Mouse (Mus musculus) Muller cell, postnatal 12 days (primary cell): ENCODE results near the gene Hephl1.

Experiments used
- DNase-seq: peaks from one replicate; pipeline ENCODE4 v3.0.0-alpha.2; 2015; ENCODE audit errors: inconsistent ontology term

The Hephl1 gene

DNA sequence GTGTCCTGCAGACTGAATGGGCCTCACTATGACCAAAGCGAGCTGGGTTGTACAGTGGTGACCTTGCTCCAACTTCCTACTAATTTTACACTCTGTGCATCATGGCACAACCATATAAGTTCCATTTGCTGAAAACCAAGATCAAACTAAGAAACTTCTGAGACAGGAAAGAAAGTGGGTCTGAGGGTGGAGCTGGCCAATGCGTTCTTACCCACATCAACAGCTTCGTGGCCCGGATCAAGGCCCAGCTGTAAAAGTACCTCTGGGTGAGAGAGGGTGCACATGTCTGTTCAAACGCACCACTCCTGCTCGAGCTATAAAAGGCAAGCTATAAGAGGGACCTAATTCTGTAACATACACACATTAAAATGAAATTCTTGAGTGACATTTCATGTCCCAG is 51.9 kb downstream of the Hephl1 start:
- DNase-seq: no peak

- DNase-seq: no peak
These were observed 66.2 kb downstream of the Hephl1 start for GRCm38 (mm10) chr9:15045740-15046139.

DNA sequence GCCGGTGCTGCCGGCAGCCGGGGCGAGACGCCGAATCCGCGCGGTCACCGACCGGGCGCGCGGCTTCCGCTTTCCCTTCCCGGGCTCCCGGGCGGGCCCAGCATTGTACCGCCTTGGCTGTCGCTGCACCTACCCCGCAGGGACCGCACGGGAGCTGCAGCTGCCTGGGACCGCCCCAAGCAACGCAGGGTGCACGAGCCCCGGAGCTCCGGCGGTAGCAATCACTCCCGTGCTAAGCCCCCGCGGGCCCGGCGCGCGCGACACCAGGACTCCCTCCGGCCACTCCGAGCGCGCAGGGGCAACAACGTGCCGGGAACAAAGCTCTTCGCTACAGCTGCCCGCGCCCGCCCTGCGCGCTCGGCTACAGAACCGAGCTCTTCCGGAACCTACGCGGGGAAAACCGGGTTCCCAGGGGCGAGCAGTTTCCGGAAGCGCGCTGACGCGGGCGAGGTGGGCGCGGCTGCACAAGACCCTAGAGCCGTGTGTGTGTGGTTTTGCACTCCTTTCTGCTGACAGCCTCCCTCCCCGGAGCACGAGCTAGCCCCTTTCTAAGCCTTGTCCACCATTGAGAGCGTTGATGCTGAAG is 66.7 kb downstream of the Hephl1 start, which contains the start of gene Panx1:
Gene Panx1, minus strand, starts transcription at position 395 of the 586 bp plus-strand sequence.
- DNase-seq: peak; percentile 77

DNA sequence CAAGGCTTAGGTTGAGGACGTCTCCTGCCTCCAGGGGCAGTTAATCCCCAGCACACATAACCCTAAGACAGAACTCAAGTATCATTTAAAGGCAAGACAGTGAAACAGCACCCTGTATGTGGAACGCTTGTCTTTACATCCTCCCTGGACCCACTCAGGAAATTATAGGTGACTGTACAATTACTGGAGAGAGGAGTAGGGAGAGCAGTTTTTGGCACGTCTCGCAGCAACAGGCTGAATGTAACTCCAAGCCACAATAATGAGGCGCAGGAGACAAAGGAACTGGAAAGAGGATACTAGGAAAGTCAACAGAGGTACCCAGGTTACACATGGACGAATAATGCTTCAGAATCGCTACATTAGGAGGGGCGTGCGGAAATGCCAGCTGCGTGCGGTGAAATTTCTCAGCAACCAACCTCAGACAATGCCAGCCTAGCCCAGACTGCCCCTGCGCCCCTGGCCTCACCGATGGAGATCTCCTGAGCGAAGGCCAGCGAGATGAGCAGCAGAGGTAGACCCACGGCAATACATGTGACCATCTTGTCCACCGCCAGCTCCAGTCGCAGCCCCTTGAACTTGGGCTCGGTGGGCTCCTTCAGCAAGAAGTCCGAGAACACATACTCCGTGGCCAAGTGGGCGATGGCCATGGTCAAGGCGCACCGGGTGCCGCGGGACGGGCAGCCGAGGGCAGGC is 67.4 kb downstream of the Hephl1 start:
- DNase-seq: peak; percentile 29

DNA sequence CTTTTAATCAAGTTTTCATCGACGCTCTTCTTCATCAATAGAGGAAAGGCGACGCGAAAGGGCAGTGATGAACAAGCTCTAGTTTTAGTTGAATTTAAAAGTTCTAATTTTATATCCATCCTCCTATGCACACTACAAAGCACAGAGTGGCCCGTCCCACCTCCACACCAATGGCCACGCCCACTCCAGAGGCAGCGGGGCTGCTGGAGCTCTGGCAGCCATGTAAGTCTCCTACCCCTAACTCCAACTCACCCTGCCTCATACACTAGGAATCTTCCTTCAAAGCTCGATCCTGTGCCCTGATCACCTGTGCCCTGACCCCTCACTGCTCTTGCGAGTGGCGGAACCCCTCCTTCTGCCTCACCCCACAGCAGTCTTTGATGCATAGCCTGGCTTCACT is 70.4 kb downstream of the Hephl1 start:
- no peak for DNase-seq

GRCm38 (mm10) chr9:15039848-15040247 is 72.1 kb downstream of the Hephl1 start:
- DNase-seq: no peak

DNA sequence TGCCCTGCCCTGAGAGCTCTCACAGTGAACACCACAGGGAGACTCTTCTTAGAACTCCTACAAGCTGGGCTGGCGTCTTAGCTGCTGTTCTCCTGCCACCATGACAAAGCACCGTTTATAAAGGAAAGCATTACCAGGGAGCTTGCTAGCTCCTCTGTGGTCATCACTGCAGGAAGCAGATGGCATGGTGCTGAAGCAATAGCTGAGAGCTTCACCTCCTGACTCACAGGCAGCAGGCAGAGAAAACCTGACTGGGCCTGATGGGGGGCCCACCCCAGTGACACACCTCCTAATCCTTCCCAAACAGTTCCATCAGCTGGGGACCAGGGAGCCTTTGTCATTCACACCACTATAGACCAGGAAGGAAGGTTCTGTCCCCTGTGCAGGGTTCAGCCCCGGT is 74.2 kb downstream of the Hephl1 start:
- peak; percentile 15 for DNase-seq

DNA sequence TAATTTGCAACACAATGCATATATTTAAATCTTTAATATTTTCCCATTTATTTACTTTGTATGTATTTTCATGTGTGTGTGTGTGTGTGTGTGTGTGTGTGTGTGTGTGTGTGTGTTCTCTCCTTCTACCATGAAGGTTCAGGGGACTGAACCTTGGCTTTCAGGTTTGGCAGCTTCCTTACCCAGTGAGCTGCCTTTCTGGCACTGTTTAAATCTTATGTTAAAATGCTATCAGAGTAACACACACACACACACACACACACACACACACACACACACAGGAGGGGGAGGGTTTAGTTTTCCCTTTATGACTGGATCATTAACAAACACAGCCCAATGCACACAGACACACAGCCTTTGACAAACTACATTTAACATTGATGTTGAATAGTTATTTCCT is 74.7 kb downstream of the Hephl1 start:
- no peak for DNase-seq

GRCm38 (mm10) chr9:15036807-15037206 is 75.1 kb downstream of the Hephl1 start:
- no peak for DNase-seq

DNA sequence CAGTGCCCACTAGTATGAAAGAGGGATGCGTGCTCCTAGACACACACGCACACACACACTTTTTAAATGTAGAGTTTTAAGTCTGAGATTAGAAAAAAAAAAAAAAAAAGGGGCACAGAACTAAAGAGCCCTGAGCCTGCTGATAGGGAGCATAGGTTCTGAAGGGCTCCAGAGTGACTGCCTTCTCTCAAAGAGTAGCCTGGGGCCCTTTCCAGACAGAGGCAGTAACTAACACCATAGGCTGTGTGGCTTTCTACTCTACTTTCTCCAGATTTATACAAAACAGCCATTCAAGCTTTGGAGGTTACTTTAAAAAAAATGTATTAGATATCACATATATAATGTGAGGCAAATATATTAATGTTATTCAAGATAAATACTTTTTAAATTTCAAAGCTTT is 75.5 kb downstream of the Hephl1 start:
- no peak for DNase-seq

GRCm38 (mm10) chr9:15035979-15036378 is 75.9 kb downstream of the Hephl1 start:
- DNase-seq: no peak

DNA sequence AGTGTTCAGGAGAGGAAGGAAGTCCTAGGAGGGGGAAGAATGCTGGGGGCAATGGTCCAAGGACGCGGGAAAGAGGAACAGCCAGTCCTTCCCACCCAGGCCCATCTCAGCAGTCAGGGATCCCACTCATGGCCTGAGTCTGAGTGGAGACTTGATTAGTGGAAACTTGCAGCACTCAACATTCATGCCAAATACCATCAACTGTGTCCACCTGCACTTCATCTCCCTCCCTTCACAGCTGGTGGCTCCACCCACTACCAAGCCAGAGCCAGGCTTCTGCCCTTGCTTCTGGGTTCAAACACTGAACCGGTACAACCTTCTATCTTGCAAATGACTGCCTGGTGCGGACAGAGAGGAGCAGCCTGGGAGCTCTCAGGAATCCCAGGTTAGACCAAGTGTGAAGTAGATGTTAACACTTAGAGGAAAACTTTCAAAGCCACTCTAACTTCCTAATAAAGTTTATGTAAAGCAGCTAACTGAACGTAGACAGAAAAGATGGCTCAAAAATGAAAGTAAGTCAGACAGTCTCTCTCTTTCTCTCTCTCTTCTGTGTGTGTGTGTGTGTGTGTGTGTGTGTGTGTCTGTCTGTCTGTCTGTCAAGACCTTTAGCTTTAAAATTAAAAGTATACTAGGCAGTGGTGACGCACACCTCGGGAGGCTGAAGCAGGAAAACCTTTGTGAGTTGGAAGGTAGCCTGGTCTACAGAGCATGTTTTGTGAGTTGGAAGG is 77.2 kb downstream of the Hephl1 start:
- no peak for DNase-seq

DNA sequence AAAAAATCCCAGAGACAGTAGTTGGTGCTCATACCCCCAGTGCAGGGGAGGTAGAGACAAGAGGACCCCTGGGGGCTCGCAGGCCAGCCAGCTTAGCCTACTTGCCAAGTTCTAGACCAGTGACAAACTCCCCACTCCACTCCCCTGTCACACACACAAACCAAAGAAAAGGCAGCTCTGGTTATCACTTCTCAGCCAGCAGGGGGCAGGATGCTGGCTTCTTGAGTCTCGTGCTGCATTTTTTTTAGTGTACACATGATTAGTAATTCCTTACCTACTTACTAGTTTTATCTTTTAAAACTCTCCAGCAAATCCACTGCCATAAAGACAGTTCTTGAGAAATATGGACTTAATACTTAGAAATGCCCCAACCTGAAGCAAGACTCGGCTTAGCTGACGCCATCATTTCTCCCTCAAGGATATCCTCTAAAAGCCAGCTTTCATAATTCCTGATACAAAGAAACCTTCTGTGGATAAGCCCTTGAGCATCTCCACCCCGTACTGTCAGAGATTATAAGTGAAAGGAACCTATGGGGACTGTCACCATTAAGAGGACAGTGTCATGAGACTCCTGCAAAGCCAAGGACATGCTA is 78.2 kb downstream of the Hephl1 start:
- DNase-seq: peak; percentile 20

GRCm38 (mm10) chr9:15032797-15033196 is 79.1 kb downstream of the Hephl1 start:
- no peak for DNase-seq

GRCm38 (mm10) chr9:15030771-15031170 is 81.1 kb downstream of the Hephl1 start:
- DNase-seq: peak; percentile 26

DNA sequence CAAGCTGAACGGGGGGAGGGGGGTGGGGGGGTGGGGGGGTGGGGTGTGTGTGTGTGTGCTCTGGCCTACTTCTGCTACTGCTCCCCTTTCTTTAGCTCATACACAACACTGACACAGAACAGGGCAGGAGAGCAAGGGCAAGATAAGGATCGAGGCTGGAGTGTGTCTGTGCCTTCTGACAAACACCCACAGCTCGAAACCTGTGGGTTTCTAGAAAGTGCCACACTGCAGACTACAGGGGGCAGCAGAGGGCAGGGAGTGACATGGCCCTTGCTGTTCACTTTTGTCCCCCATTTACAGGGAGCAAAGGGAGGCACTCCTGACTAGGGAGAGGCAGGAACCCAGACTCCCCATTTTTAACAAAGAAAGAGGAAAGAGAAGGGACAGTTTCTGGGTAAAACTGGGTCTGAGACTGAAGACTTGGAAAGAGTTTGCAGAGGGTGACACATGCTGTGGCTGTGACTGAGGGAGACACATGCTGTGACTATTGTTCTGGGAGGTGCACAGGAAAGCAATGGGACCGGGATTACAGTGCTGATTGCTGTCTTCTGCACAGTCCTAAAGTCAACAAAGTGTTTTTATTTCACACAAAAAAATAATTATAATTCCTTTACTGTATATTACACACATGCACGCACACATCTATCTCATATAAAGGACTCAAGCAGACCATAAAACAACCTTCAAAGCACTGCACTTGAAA is 82.7 kb downstream of the Hephl1 start:
- peak; percentile 34 for DNase-seq

DNA sequence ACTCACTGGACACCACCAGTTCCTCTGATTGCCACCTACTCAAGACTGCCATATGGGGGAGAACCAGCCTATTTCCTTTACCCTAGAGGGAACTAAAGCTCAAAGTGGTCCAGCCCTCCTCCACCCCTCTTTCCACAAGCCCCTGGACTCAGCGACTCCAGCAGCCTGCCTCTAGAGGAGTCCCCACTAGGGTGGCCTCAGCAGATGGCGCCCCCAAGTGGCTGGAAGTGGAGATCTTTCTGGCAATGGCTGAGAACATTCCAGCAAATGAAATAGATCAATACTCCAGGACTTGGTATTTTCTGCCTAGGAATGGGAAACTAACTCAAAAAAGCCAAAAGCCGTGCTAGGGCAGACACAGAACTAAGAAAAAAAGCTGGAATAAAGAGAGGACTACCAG is 84.2 kb downstream of the Hephl1 start:
- DNase-seq: no peak

DNA sequence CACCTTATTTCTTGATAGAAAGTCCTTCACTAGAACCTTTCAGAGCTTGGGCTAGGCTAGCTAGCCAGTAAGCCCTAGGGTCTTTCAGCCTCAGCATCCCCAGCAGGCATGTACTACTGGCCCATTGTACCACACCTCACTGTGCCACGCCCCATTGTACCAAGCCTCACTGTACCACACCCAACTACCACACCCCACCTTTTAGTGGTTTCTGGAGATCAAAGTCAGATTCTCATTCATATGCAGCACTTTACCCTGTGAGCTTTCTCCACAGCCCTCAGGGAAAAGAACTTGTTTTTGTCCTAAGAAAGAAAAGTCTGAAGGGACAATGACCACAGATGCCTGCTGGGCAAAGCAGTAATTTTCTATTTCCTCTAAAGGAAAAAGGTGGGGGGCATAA is 88.9 kb downstream of the Hephl1 start:
- DNase-seq: no peak

- DNase-seq: no peak
These were observed 90.8 kb downstream of the Hephl1 start for GRCm38 (mm10) chr9:15021156-15021555.

- DNase-seq: no peak
These were observed 91.3 kb downstream of the Hephl1 start for GRCm38 (mm10) chr9:15020561-15021080.

DNA sequence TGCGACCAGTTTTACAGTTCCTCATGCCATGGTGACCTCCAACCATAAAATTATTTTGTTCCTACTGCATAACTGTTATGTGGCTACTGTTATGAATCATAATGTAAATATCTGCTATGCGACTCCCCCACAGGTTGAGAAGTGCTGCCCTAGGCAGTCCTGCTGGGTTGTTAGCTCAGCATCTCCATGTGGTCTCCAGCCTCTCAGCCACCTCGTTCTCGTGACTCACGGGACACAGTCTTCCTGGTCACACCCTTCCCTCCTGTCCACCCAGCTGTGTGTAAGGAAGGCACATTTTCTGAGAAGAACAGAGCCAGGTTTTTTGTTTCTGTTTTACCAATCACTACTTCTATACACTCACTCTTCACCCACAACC is 93.2 kb downstream of the Hephl1 start:
- no peak for DNase-seq
